Mouse (Mus musculus): ENCODE data around the gene Mknk1. TPM values are rescaled to one million over a fixed set of nuclear protein-coding genes. Genes with fewer than 3 reads are reported as not detected.
A peak's percentile ranks its signal among the peaks of the same experiment; 100 is the strongest.

Mknk1 gene
- total RNA-seq, 2 experiments from 2014 or later, result 31.4 to 57.6 TPM

GRCm38 (mm10) chr4:115839956-115840355 lies 958 bp downstream of the Mknk1 start:
- no peak for ATAC-seq (replicated peaks; ENCODE audit: low FRiP score, low TSS enrichment, poor library complexity, severe bottlenecking)

GRCm38 (mm10) chr4:115840842-115841241 lies 1.8 kb downstream of the Mknk1 start:
- ATAC-seq (replicated peaks; ENCODE audit: low FRiP score, low TSS enrichment, poor library complexity, severe bottlenecking), result no peak

- ATAC-seq (replicated peaks; ENCODE audit: low FRiP score, low TSS enrichment, poor library complexity, severe bottlenecking), result no peak
Measured at GRCm38 (mm10) chr4:115846656-115847055, 7.7 kb downstream of the Mknk1 start.

GRCm38 (mm10) chr4:115847377-115847776 lies 8.4 kb downstream of the Mknk1 start:
- ATAC-seq (replicated peaks; ENCODE audit: low FRiP score, low TSS enrichment, poor library complexity, severe bottlenecking), result no peak

GRCm38 (mm10) chr4:115848083-115848482 lies 9.1 kb downstream of the Mknk1 start:
- peak; percentile 31 for ATAC-seq (replicated peaks; ENCODE audit: low FRiP score, low TSS enrichment, poor library complexity, severe bottlenecking)

GRCm38 (mm10) chr4:115848990-115849677 lies 10.1 kb downstream of the Mknk1 start:
- ATAC-seq (replicated peaks; ENCODE audit: low FRiP score, low TSS enrichment, poor library complexity, severe bottlenecking), result peak; percentile 98

GRCm38 (mm10) chr4:115850111-115850510 lies 11.1 kb downstream of the Mknk1 start:
- no peak for ATAC-seq (replicated peaks; ENCODE audit: low FRiP score, low TSS enrichment, poor library complexity, severe bottlenecking)

GRCm38 (mm10) chr4:115850631-115851030 lies 11.6 kb downstream of the Mknk1 start:
- no peak for ATAC-seq (replicated peaks; ENCODE audit: low FRiP score, low TSS enrichment, poor library complexity, severe bottlenecking)

GRCm38 (mm10) chr4:115851569-115851968 lies 12.6 kb downstream of the Mknk1 start:
- no peak for ATAC-seq (replicated peaks; ENCODE audit: low FRiP score, low TSS enrichment, poor library complexity, severe bottlenecking)

- peak; percentile 46; the same call in 1 of the 2 replicates for ATAC-seq (replicated peaks; ENCODE audit: low FRiP score, low TSS enrichment, poor library complexity, severe bottlenecking)
Measured at GRCm38 (mm10) chr4:115855100-115855499, 16.1 kb downstream of the Mknk1 start.

- no peak for ATAC-seq (replicated peaks; ENCODE audit: low FRiP score, low TSS enrichment, poor library complexity, severe bottlenecking)
Measured at GRCm38 (mm10) chr4:115855609-115856008, 16.6 kb downstream of the Mknk1 start.

- peak; percentile 71 for ATAC-seq (replicated peaks; ENCODE audit: low FRiP score, low TSS enrichment, poor library complexity, severe bottlenecking)
Measured at GRCm38 (mm10) chr4:115856282-115856681, 17.3 kb downstream of the Mknk1 start.

- no peak for ATAC-seq (replicated peaks; ENCODE audit: low FRiP score, low TSS enrichment, poor library complexity, severe bottlenecking)
Measured at GRCm38 (mm10) chr4:115857293-115857883, 18.4 kb downstream of the Mknk1 start.

GRCm38 (mm10) chr4:115863352-115863751 lies 24.4 kb downstream of the Mknk1 start:
- no peak for ATAC-seq (replicated peaks; ENCODE audit: low FRiP score, low TSS enrichment, poor library complexity, severe bottlenecking)

GRCm38 (mm10) chr4:115863880-115864279 lies 24.9 kb downstream of the Mknk1 start:
- ATAC-seq (replicated peaks; ENCODE audit: low FRiP score, low TSS enrichment, poor library complexity, severe bottlenecking), result no peak

GRCm38 (mm10) chr4:115869512-115870210 lies 30.7 kb downstream of the Mknk1 start:
- no peak for ATAC-seq (replicated peaks; ENCODE audit: low FRiP score, low TSS enrichment, poor library complexity, severe bottlenecking)

- ATAC-seq (replicated peaks; ENCODE audit: low FRiP score, low TSS enrichment, poor library complexity, severe bottlenecking), result no peak
Measured at GRCm38 (mm10) chr4:115873231-115873630, 34.2 kb downstream of the Mknk1 start.

GRCm38 (mm10) chr4:115878216-115878678 lies 39.2 kb downstream of the Mknk1 start:
- ATAC-seq (replicated peaks; ENCODE audit: low FRiP score, low TSS enrichment, poor library complexity, severe bottlenecking), result no peak

- no peak for ATAC-seq (replicated peaks; ENCODE audit: low FRiP score, low TSS enrichment, poor library complexity, severe bottlenecking)
Measured at GRCm38 (mm10) chr4:115878828-115879227, 39.8 kb downstream of the Mknk1 start.

GRCm38 (mm10) chr4:115881183-115881582 lies 42.2 kb downstream of the Mknk1 start:
- no peak for ATAC-seq (replicated peaks; ENCODE audit: low FRiP score, low TSS enrichment, poor library complexity, severe bottlenecking)
